Mouse (Mus musculus): ENCODE results near the gene Rnf123. TPM values are rescaled to one million over a fixed set of nuclear protein-coding genes. Genes with fewer than 3 reads are reported as not detected.

Rnf123 gene
- total and polyA plus RNA-seq, 2 experiments from 2014 or later: 32.9 to 40.5 TPM

DNA sequence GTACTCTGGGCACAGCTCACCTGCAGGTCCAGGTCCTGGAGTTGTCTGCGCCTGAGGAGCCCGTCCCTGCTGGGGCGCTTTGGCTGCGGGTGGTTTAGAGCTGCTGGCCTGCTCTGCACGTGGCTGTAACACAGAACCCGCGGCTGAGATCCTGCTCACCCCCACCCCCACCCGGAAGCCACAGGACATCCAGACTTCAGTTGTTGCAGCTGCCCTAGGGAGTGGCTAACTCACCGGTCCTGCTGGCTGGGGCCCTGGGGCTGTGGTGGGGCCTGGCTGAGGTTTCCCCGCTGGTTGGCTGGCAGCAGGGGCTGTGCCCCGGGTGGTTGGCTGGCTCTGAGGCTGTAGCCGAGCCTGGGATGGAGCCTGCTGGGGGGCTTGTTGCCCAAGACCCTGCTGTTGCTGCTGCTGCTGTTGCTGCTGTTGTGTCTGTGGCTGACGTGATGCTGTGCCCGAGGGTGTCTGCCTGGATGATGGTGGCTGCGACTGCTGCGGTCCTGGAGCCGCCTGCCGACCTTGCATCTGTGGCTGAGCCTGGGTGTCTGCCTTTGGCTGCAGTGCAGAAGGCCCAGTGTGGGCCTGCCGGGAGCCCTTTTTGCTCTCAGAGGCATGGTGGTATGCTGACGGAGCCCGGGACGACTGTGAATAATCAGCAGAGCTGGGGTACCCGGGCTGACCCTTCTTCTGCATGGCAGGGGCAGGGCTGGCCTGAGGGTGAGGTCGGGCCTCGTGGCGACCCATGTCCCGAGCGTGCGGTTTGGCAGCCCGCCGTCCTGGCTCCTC, 21.8 kb upstream of the Rnf123 start:
- Histone ChIP-seq H3K36me3 (replicated peaks; ENCODE audit: control insufficient read depth, insufficient read depth, low read length) (no peaks in the 10 kb centered on the region), H3K4me2 (ENCODE audit: low read depth, low read length) (peak overlapping the region; percentile 31; the same call in 1 of the 2 replicates), H3K9ac (replicated peaks; ENCODE audit: low read depth, low read length) (no peak overlapping the region), H3K27me3 (ENCODE audit: control insufficient read depth, insufficient read depth, low read length) (no peaks in the 10 kb centered on the region), H3K9me3 (replicated peaks; ENCODE audit: control insufficient read depth, low read length) (no peaks in the 10 kb centered on the region), H3K4me1 (ENCODE audit: control insufficient read depth, insufficient read depth) (no peaks in the 10 kb centered on the region), H3K27ac (ENCODE audit: low read depth) (no peak overlapping the region), H3K4me3 (ENCODE audit: low read depth, low read length) (no peak overlapping the region)
- DNase-seq (ENCODE audit: low spot score) (no peak), ATAC-seq (ENCODE audit: insufficient read depth, low read depth) (no peak)
- 52% methylated on average over 31 of the region's 31 CpGs for WGBS
- no peak for TF ChIP-seq EP300 (IDR thresholded peaks at IDR 0.05; ENCODE audit: low read depth)
- no peak for TF ChIP-seq CTCF (IDR thresholded peaks at IDR 0.05; ENCODE audit: low read depth)

DNA sequence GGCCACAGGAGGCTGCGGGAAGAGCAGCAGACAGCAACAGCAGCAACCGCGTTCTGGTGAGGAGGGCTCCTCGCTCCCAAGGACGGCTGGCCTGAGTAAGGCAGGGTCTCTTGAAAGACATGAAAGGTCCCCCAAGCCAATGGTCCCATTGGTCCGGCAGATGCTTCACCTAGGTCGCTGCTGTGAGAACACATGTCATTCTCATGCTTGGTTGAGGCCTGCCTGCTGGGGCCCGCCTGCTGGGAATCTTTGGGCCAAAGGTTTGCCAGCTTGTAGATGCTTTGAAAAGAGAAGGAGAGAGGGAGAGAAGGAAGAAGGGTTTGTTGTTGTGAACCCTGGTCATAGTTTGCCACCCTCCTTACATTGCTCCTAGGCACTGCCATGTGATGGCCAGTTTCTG, 16.5 kb upstream of the Rnf123 start:
- no peaks in the 10 kb centered on the region for H3K9me3 ChIP-seq (replicated peaks; ENCODE audit: control insufficient read depth, low read length)
- H3K36me3 ChIP-seq (replicated peaks; ENCODE audit: control insufficient read depth, insufficient read depth, low read length): no peaks in the 10 kb centered on the region
- 85% methylated on average over 8 of the region's 8 CpGs for WGBS
- no peak for DNase-seq (ENCODE audit: low spot score)
- H3K27ac ChIP-seq (ENCODE audit: low read depth): no peak overlapping the region
- peaks cover 6% of the 10 kb centered on the region; the same call in 1 of the 2 replicates for H3K4me1 ChIP-seq (ENCODE audit: control insufficient read depth, insufficient read depth)
- ATAC-seq (ENCODE audit: insufficient read depth, low read depth): no peak
- no peak for TF ChIP-seq EP300 (IDR thresholded peaks at IDR 0.05; ENCODE audit: low read depth)
- TF ChIP-seq CTCF (IDR thresholded peaks at IDR 0.05; ENCODE audit: low read depth): no peak
- no peak overlapping the region for H3K4me3 ChIP-seq (ENCODE audit: low read depth, low read length)
- no peak overlapping the region for H3K9ac ChIP-seq (replicated peaks; ENCODE audit: low read depth, low read length)
- H3K27me3 ChIP-seq (ENCODE audit: control insufficient read depth, insufficient read depth, low read length): no peaks in the 10 kb centered on the region
- no peak overlapping the region for H3K4me2 ChIP-seq (ENCODE audit: low read depth, low read length)

DNA sequence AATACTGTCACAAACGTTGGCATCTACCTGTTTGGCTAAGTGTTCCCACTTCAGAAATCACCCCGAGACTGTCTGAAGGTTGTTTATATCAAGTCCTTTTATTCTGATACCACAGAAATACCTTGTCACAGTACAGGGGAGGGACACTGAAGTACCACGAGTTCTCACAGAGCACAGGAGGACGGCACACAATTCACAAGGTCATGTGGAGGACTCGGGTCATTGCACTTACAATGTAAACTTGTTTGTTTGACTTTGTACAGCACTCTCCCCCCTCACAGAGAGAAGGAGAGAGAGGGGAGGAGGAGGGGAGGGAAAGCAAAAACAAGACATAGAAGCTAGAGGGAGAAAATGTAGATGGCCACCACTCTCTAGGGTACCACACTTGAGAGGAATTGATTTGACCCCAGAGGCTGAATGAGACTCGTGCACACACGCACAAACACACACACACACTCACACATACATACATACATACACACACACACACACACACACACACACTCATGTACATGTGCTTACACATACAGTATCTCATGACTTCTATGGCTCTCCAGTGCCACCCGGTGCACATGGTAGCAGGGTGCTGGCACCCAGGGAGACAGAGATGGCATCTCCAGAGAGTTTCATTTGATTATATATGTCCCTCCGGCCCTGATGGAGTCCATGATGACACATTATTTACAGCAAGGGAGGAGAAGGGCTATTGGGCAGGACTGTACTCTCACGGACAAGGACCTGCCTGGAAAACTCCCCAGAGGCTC, 13.0 kb upstream of the Rnf123 start:
- Histone ChIP-seq H3K4me1 (ENCODE audit: control insufficient read depth, insufficient read depth) (peaks cover 10% of the 10 kb centered on the region; the same call in 1 of the 2 replicates), H3K4me2 (ENCODE audit: low read depth, low read length) (no peak overlapping the region), H3K9ac (replicated peaks; ENCODE audit: low read depth, low read length) (no peak overlapping the region), H3K27me3 (ENCODE audit: control insufficient read depth, insufficient read depth, low read length) (no peaks in the 10 kb centered on the region), H3K36me3 (replicated peaks; ENCODE audit: control insufficient read depth, insufficient read depth, low read length) (peaks cover 12% of the 10 kb centered on the region), H3K4me3 (ENCODE audit: low read depth, low read length) (no peak overlapping the region), H3K27ac (ENCODE audit: low read depth) (no peak overlapping the region), H3K9me3 (replicated peaks; ENCODE audit: control insufficient read depth, low read length) (no peaks in the 10 kb centered on the region)
- ATAC-seq (ENCODE audit: insufficient read depth, low read depth) (no peak), DNase-seq (ENCODE audit: low spot score) (no peak)
- WGBS: 55% methylated on average over 10 of the region's 10 CpGs
- TF ChIP-seq EP300 (IDR thresholded peaks at IDR 0.05; ENCODE audit: low read depth): no peak

DNA sequence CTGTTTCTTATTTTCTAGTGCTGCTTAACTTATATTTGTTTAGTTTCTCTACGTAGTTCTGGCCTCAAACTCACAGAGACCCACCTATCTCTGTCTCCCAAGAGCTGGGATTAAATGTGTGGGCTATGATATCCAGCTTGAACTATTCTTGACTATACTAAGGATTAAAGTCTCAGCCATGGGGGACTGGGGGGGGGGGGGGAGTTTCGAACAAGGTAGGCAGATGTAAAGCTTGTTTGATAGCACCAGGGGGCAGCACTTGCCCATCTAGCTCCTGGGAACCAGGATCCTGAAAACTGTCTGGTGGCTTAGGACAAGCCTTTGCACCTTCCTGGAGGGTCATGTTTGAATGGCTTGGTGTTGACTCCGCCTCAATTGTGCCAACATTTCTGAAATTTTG, 12.4 kb upstream of the Rnf123 start:
- 7% methylated on average over 3 of the region's 3 CpGs for WGBS
- H3K27me3 ChIP-seq (ENCODE audit: control insufficient read depth, insufficient read depth, low read length): no peaks in the 10 kb centered on the region
- H3K27ac ChIP-seq (ENCODE audit: low read depth): no peak overlapping the region
- peaks cover 18% of the 10 kb centered on the region for H3K36me3 ChIP-seq (replicated peaks; ENCODE audit: control insufficient read depth, insufficient read depth, low read length)
- ATAC-seq (ENCODE audit: insufficient read depth, low read depth): peak; percentile 40; the same call in 1 of the 2 replicates
- peaks cover 10% of the 10 kb centered on the region; the same call in 1 of the 2 replicates for H3K4me1 ChIP-seq (ENCODE audit: control insufficient read depth, insufficient read depth)
- DNase-seq (ENCODE audit: low spot score): peak; percentile 85
- no peaks in the 10 kb centered on the region for H3K9me3 ChIP-seq (replicated peaks; ENCODE audit: control insufficient read depth, low read length)
- H3K9ac ChIP-seq (replicated peaks; ENCODE audit: low read depth, low read length): no peak overlapping the region; the same call in 1 of the 2 replicates
- H3K4me3 ChIP-seq (ENCODE audit: low read depth, low read length): peak overlapping the region; percentile 80
- peak overlapping the region; percentile 91 for H3K4me2 ChIP-seq (ENCODE audit: low read depth, low read length)
- TF ChIP-seq CTCF (IDR thresholded peaks at IDR 0.05; ENCODE audit: low read depth) (peak; percentile 78), EP300 (IDR thresholded peaks at IDR 0.05; ENCODE audit: low read depth) (no peak)

DNA sequence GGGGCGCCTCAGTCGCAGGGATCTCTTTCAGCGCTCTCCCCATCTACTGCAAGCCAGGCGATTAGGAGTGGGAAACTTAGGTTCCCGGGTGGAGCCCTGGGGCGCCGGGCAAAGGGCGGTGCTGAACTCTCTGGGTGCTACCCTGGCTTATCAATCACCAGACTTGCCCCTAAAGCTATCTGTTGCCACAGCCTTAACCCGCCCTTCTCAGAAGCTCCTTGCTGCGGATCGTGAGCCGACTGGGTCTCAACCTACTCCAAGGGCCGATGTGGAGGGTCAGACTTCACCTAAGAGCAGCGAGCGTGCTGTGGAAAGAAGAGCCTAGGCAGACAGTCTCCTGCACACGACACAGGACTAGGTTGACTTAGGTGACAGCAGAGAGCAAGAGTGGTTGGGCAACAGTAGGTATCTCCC, 11.9 kb upstream of the Rnf123 start:
- under 1% methylated on average over 16 of the region's 16 CpGs for whole genome bisulfite sequencing
- Histone ChIP-seq H3K9ac (replicated peaks; ENCODE audit: low read depth, low read length) (peak overlapping the region; percentile 75), H3K27me3 (ENCODE audit: control insufficient read depth, insufficient read depth, low read length) (no peaks in the 10 kb centered on the region), H3K36me3 (replicated peaks; ENCODE audit: control insufficient read depth, insufficient read depth, low read length) (peaks cover 23% of the 10 kb centered on the region), H3K27ac (ENCODE audit: low read depth) (peak overlapping the region; percentile 81), H3K4me3 (ENCODE audit: low read depth, low read length) (peak overlapping the region; percentile 80), H3K9me3 (replicated peaks; ENCODE audit: control insufficient read depth, low read length) (no peaks in the 10 kb centered on the region), H3K4me2 (ENCODE audit: low read depth, low read length) (peak overlapping the region; percentile 91), H3K4me1 (ENCODE audit: control insufficient read depth, insufficient read depth) (peaks cover 10% of the 10 kb centered on the region; the same call in 1 of the 2 replicates)
- no peak for DNase-seq (ENCODE audit: low spot score)
- TF ChIP-seq EP300 (IDR thresholded peaks at IDR 0.05; ENCODE audit: low read depth): no peak
- no peak for TF ChIP-seq CTCF (IDR thresholded peaks at IDR 0.05; ENCODE audit: low read depth)
- peak; percentile 12 for ATAC-seq (ENCODE audit: insufficient read depth, low read depth)

All from heart, postnatal 0 days (tissue).